Mouse (Mus musculus) layer of hippocampus, adult 9-11 months (tissue): ENCODE measurements at regions not wholly inside any gene's neighbourhood (a gene's known extent, or its start where the extent isn't known, plus 50 kb on each side); places are given as distances from the start of the nearest gene placed in this dataset.

Experiments
- DNase-seq: peaks from one replicate; pipeline ENCODE4 v3.0.0; 2022

- DNase-seq: no peak
These were observed 329.6 kb downstream of the Ttll7 start for GRCm38 (mm10) chr3:147181501-147182365.

GRCm38 (mm10) chr3:147182366-147182875, 330.3 kb downstream of the Ttll7 start:
- no peak for DNase-seq

DNA sequence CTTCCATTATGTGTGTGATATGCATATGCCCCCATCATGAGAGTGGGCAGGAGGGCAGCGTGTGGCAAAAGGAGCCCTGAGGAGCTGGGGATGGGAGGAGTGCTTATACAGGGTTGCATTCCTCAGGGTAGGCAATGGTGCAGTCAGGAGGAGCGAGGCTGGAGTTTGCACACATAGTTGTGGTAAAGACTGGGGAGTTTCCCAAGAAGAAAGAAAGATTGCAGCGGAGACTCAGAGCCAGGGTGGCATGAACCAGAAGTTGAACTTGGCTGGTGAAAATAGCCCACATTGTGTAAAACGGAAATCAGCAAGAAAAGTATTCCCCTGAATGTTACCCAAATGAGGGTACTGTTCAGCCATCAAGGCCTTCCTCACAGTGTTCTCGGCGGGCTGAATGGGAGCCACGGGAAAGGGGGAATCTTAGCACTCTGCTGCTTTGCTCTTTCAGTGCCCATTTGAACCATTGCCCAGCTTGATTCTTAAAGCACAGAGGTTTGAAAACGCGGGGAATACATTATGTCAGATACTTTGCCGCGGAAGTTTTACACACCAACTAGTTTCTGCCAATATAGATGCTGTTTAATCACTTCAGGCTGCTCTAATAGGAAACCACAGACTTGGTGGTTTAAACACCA, 331.6 kb downstream of the Ttll7 start:
- DNase-seq: no peak

DNA sequence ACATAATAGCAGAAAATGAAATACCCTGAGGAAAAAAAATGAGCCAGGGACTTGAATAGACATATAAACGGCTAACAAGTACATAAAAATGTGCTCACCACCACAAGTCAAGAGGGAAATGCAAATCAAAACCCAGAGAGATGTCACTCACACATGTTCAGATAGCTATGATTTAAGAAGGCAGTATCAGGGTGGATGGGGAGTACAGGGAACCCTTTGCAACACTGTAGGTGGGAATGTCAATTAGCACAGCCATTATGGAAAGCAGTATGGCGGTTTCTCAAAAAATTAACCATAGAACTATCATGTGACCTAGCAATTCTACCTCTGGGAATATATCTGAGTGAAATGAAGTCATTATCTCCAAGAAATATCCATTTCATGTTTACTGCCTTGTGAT, 337.6 kb downstream of the Ttll7 start:
- DNase-seq: no peak

DNA sequence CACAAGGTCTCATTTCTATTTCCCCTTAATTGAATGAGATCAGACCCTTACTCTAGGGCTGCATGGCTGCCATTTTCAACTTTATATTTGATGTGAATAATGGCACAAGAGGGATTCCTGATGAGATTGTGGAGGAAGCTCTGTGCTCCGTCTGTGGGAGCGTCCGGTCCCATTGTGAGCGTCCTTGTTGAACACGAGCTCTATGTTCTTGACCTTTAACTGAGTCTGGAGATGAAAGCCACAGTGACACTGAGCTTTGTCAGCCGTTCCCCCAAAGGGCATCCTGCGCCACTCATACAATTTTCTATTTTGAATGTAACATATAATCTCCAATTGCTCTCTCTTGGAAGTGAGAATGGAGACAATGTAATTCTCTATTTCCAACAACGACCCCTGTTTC, 344.5 kb downstream of the Ttll7 start:
- no peak for DNase-seq

DNA sequence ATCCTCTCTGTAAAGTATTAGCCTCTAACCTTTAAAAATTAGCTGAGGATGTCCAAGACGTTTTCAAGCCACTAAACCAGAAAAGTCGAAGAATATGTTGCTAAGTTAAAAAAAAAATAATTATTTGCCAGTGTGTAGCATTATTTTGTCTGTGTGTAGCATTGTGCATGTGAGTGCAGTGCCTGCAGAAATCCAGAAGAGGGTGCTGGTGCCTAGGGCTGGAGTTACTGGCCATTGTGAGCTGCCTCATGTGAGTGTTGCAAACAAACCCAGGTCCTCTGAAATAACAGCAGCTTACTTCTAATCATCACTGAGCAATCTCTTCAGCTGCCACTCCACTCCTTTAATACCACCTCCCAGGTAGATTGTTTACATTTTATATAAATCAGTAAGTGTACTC, 345.0 kb downstream of the Ttll7 start:
- DNase-seq: no peak

DNA sequence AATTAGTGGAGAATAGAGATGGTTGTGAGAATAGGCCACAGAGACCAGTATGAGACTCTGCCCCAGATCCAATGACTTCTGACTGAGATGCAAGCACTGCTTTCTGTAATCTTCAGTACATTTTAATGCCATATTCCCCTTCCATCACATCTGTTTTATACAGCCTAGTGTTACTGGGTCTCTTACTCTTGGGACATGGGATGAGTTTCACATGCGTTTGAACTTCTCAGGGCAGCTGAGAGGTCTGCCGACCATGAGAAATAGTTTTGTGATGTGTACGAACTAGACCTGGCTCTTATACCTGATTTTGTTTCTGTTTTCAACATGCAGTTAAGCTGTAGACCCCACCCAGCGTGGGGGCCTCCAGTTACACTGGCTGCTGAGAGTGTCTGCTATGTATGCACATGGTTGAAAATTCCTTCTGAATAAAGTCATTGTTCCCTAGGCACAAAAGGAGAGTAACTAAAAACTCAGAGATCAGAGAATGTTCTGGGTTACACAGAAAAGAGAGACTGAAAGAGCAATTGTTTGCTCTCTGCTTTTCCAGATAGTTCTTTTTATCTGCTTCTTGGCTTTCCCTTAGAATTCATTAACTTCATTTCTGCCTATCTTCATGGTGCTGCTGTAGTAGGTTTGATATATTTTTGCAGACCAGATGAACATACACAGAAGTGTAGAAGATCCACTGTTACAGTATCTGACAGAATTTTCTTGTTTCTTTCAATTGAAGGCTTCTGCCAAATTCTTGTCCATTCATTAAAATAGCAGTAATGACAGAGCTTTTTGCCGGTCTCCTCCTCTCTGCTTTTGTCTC, 359.2 kb downstream of the Ttll7 start:
- no peak for DNase-seq

GRCm38 (mm10) chr3:147228663-147229062, 376.5 kb downstream of the Ttll7 start:
- peak; percentile 44 for DNase-seq

DNA sequence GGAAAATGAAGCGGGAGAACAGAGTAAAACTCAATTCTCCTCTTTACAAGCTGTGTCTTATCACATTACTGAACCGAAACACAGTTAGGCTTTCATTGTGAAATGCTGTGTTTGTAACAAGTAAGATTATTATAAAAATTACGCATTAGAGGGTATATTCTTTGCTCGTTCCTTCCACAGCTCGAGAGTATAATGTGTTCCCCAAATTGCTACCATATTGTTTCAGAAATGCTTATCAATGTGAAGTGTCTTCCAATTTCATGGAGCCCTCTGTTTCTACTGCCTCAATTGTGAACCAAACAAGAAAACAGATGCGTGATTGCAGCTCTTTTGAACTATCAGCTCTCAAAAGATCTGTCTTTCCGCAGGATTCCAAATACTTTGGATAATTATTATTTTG, 378.4 kb downstream of the Ttll7 start:
- no peak for DNase-seq

DNA sequence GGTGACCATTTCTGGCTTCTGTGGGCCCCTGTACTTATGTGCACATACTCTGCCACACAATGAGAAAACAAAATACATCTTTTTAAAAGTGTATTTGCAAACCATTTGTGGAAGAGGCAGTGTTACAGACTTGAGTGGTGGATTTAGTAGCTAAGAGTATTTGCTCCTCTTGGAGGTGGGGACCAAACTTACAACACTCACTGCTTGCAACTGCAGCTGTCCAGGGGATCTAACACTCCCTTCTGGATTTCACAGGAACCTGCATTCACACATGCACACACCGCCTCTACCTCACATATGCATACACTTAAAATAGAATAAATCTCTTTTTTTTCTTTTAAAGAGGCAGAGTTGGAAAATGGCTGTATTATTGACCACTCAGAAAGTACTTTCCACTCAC, 386.2 kb downstream of the Ttll7 start:
- no peak for DNase-seq

GRCm38 (mm10) chr3:147240651-147241050, 388.5 kb downstream of the Ttll7 start:
- no peak for DNase-seq

- DNase-seq: no peak
These were observed 392.8 kb downstream of the Ttll7 start for GRCm38 (mm10) chr3:147244911-147245430.

GRCm38 (mm10) chr3:147246141-147246540, 394.0 kb downstream of the Ttll7 start:
- DNase-seq: no peak

DNA sequence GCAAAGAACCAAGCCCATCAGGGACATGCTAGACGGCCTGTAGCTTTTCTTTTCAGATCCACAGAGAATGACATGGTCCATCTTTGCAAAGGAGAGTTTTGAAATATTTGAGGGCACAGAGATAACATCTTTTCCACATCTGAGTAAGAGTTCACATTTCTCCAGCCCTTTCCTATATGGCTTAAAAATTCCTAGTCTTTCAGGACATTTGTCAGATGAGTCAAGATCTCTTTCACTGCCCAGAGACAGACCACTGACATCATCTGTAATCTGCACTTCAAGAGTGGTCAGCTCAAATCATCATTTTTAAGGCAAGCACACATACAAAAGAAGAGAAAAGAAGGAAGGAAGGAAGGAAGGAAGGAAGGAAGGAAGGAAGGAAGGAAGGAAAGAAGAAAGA, 397.3 kb downstream of the Ttll7 start:
- DNase-seq: no peak

- DNase-seq: peak; percentile 47
These were observed 397.7 kb downstream of the Ttll7 start for GRCm38 (mm10) chr3:147249906-147250305.

GRCm38 (mm10) chr3:147252226-147252788, 400.1 kb downstream of the Ttll7 start:
- no peak for DNase-seq

- DNase-seq: no peak
These were observed 400.6 kb downstream of the Ttll7 start for GRCm38 (mm10) chr3:147252812-147253211.

DNA sequence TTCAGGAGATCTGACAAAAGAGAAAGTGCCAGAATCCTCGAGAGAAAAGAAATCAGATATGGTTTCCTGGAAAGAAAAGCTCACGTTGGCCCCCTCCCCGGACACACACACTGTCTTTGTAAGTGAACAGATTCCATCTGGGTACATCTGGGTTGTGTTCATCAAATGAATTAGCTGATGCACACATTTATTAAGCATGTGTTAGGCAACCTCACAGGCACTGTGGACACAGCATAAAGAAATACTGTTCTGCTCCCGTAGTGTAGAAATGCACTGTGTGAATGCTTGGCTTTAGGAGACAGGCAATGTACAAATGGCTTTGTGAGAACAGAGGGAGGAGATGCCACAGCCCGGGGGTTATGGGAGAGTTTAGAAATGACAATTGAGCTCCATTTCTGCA, 402.3 kb downstream of the Ttll7 start:
- DNase-seq: no peak

DNA sequence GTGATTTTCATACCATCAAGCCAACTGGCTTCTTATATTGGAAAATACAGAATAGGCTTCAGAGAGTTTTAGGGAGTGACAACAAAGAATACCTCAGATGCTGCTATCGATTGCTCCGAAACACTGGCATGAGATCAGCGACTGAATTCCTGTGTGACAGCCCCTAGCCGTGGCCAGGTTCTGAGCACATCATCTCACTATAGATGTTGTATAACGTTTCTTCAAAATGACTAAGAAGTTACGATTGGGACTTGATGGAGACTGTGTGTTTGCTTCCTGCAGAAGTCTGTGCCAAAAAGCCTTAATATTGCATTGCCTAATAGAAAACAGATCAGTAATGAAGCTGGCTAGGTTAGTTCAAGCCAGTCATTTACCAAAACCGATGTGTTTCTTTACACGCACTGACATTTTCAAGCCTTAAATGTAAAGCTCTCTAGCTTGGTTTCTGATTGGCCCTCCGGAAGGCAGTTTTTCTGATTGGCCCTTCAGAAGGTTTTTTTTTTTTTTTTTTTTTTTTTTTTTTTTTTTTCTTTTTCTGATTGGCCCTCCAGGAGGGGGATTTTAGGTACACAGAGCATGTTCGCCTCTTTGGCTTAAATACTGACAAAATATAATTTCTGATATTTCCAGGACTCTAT, 408.9 kb downstream of the Ttll7 start:
- DNase-seq: no peak

DNA sequence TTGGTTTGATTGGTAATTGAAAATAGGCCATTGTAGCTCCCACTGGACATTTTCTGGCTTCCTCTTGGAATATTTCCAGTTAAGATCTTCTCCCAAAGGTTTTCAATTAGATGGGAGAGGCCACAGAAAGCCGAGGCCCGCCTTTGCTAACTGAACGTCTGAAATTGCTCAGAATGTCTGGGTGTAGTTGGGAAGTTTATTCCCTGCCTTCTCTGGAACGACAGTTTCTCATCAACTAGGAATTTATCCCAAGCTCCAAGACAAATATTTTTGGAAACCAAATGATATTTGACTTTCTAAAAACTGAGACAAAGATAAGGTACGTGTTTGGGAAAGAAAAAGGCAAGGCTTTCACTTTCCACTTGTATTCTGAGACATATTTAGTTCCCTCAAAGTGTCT, 414.4 kb downstream of the Ttll7 start:
- DNase-seq: no peak

GRCm38 (mm10) chr3:147273446-147273845, 421.3 kb downstream of the Ttll7 start:
- DNase-seq: no peak

GRCm38 (mm10) chr3:147278602-147279001, 426.4 kb downstream of the Ttll7 start:
- DNase-seq: no peak
